Mouse (Mus musculus): ENCODE data around the gene Anapc2. TPM values are rescaled to one million over a fixed set of nuclear protein-coding genes. Genes with fewer than 3 reads are reported as not detected.

Anapc2 gene
- 136 and 140 TPM in 2 replicates for polyA plus RNA-seq (2015; fragmentation: Nextera tagmentation; extraction: Ambion mirVana)

- Histone ChIP-seq H3K27me3 (no peaks in the 10 kb centered on the region), H3K9me3 (no peaks in the 10 kb centered on the region), H3K4me1 (peaks cover 27% of the 10 kb centered on the region), H3K4me2 (peak within 1 kb of the TSS; percentile 88), H3K27ac (peak within 1 kb of the TSS; percentile 91), H3K36me3 (peaks cover 70% of the 10 kb centered on the region), H3K9ac (peak within 1 kb of the TSS; percentile 82), H3K4me3 (peak within 1 kb of the TSS; percentile 91)
- ATAC-seq (ENCODE audit: insufficient number of reproducible peaks, low FRiP score, low TSS enrichment, low read depth): peak; percentile 93
- WGBS: under 1% methylated on average over 55 of the region's 55 CpGs
Observed at GRCm38 (mm10) chr2:25271827-25272511, at the start of gene Anapc2, which contains the start of gene Ssna1. Gene Anapc2 (plus strand): TSS chr2:25272478. Gene Ssna1 (minus strand): TSS chr2:25272438.

DNA sequence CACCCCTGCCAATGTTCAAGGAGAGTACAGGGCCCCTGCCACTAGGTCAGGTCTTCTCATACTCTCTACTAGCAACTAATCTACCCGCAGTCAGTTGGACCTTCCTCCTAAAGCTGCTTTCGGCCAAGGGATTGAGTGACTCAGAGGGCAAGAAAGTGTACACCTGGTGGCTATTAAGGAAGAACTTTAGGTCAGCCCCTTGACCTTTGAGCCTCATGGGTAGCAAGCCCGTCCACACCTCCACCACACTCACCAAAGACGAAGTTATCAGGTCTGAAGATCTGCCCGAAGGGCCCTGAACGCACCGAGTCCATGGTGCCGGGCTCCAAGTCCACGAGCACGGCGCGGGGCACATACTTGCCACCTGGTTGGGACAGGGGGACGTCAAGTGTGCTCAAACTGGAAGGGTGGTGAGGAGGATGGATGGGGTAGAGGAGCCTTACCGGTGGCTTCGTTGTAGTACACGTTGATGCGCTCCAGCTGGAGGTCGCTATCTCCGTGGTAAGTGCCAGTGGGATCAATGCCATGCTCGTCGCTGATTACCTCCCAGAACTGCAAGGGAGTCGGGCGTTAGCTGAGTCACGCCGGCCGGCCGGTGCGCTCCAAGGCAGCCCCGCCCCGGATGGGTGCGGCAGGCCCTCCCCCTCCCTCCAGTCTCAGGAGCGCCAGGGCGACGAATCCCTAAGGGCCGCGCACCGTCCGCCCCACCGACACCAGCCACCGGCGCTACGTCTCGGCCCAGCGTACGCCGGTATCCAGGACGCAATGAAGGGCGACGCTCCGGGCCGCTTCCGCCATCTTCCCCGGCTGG, 48.4 kb upstream of the Anapc2 start:
- peak overlapping the region; percentile 93 for H3K9ac ChIP-seq
- WGBS: under 1% methylated on average over 48 of the region's 53 CpGs
- H3K4me1 ChIP-seq: peaks cover 24% of the 10 kb centered on the region
- H3K4me3 ChIP-seq: peak overlapping the region; percentile 94
- H3K36me3 ChIP-seq: peaks cover 11% of the 10 kb centered on the region
- H3K9me3 ChIP-seq: no peaks in the 10 kb centered on the region
- ATAC-seq (ENCODE audit: insufficient number of reproducible peaks, low FRiP score, low TSS enrichment, low read depth): 0 out of 2 replicates have a peak, but pooled peaks have one; percentile 2
- H3K4me2 ChIP-seq: peak overlapping the region; percentile 86
- H3K27me3 ChIP-seq: no peaks in the 10 kb centered on the region
- peak overlapping the region; percentile 95 for H3K27ac ChIP-seq

GRCm38 (mm10) chr2:25224492-25224765, 47.8 kb upstream of the Anapc2 start, which contains the start of gene Tubb4b:
Gene Tubb4b (minus strand): TSS chr2:25224702.
- no peaks in the 10 kb centered on the region for H3K9me3 ChIP-seq
- no peak for ATAC-seq (ENCODE audit: insufficient number of reproducible peaks, low FRiP score, low TSS enrichment, low read depth)
- H3K4me2 ChIP-seq: peak within 1 kb of the TSS; percentile 86
- peaks cover 27% of the 10 kb centered on the region for H3K4me1 ChIP-seq
- peak within 1 kb of the TSS; percentile 94 for H3K4me3 ChIP-seq
- H3K27ac ChIP-seq: peak within 1 kb of the TSS; percentile 98
- H3K9ac ChIP-seq: peak within 1 kb of the TSS; percentile 93
- H3K36me3 ChIP-seq: peaks cover 11% of the 10 kb centered on the region
- H3K27me3 ChIP-seq: no peaks in the 10 kb centered on the region
- WGBS: 0% methylated on average over 17 of the region's 17 CpGs

GRCm38 (mm10) chr2:25224766-25225752, 47.2 kb upstream of the Anapc2 start:
- Histone ChIP-seq H3K9ac (peak overlapping the region; percentile 44; the same call in 1 of the 2 replicates), H3K36me3 (peaks cover 11% of the 10 kb centered on the region), H3K27ac (peak overlapping the region; percentile 98), H3K4me1 (peaks cover 27% of the 10 kb centered on the region), H3K9me3 (no peaks in the 10 kb centered on the region), H3K27me3 (0 out of 2 replicates have a peak, but pooled peaks cover 6% of the 10 kb centered on the region), H3K4me2 (peak overlapping the region; percentile 41), H3K4me3 (peak overlapping the region; percentile 94)
- ATAC-seq (ENCODE audit: insufficient number of reproducible peaks, low FRiP score, low TSS enrichment, low read depth): peak; percentile 97
- 2% methylated on average over 41 of the region's 41 CpGs for WGBS

DNA sequence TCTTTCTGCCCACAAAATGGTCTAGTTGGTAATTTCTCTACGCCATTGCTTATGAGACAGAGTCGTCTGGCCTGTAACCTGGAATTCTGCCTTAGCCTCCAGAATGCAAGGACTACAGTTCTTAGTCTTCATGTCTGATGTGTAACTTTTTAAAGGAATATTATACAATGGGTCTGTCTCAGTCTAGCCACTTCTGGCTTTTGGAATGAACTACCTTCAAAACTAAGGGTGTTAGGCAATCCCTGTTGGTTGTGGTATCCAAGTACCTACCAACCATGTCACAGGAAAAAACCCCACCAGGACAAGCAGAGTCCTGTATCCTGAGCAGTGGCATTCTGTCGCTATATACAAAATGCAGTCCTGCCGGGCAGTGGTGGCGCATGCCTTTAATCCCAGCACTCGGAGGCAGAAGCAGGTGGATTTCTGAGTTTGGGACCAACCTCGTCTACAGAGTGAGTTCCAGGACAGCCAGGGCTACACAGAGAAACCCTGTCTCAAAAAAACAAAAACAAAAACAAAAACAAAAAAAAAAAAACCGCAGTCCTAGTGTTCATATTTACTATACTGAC, 46.4 kb upstream of the Anapc2 start:
- Histone ChIP-seq H3K27me3 (peaks cover 12% of the 10 kb centered on the region; the same call in 1 of the 2 replicates), H3K4me1 (peaks cover 27% of the 10 kb centered on the region), H3K27ac (peak overlapping the region; percentile 98), H3K9me3 (no peaks in the 10 kb centered on the region), H3K4me3 (peak overlapping the region; percentile 60), H3K4me2 (peak overlapping the region; percentile 41; the same call in 1 of the 2 replicates), H3K36me3 (peaks cover 11% of the 10 kb centered on the region), H3K9ac (no peak overlapping the region)
- WGBS: 72% methylated on average over 8 of the region's 8 CpGs
- ATAC-seq (ENCODE audit: insufficient number of reproducible peaks, low FRiP score, low TSS enrichment, low read depth): no peak

GRCm38 (mm10) chr2:25226864-25227263, 45.4 kb upstream of the Anapc2 start:
- Histone ChIP-seq H3K36me3 (peaks cover 4% of the 10 kb centered on the region), H3K4me2 (0 out of 2 replicates have a peak overlapping the region, but pooled peaks have one; percentile 5), H3K9ac (no peak overlapping the region), H3K27ac (no peak overlapping the region), H3K4me1 (peaks cover 27% of the 10 kb centered on the region), H3K4me3 (no peak overlapping the region), H3K27me3 (peaks cover 22% of the 10 kb centered on the region; the same call in 1 of the 2 replicates), H3K9me3 (no peaks in the 10 kb centered on the region)
- ATAC-seq (ENCODE audit: insufficient number of reproducible peaks, low FRiP score, low TSS enrichment, low read depth): no peak
- WGBS: 71% methylated on average over 5 of the region's 5 CpGs

DNA sequence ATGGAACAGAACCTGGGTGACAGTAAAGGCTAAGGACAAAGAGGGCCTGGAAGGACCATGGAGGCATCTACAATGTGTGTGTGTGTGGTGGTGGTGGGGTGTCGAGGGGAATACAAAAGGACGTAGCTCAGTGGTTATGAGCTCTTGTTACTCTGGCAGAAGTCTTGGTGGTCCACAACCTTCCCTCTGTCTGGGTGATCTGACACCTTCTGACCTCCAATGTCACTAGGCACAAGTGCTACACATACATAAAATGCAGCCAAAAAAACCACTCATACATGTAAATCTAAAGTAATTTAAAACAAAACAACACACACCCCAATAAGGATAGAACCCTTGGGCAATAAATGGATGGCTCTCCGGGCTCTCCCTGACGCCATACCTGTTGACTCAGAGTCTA, 44.9 kb upstream of the Anapc2 start:
- H3K9ac ChIP-seq: no peak overlapping the region
- WGBS: 82% methylated on average over 4 of the region's 4 CpGs

GRCm38 (mm10) chr2:25228431-25228889, 43.8 kb upstream of the Anapc2 start:
- peak overlapping the region; percentile 21 for H3K4me2 ChIP-seq
- peak overlapping the region; percentile 43 for H3K27ac ChIP-seq
- peaks cover 25% of the 10 kb centered on the region; the same call in 1 of the 2 replicates for H3K27me3 ChIP-seq
- ATAC-seq (ENCODE audit: insufficient number of reproducible peaks, low FRiP score, low TSS enrichment, low read depth): no peak
- H3K36me3 ChIP-seq: no peaks in the 10 kb centered on the region
- peaks cover 23% of the 10 kb centered on the region for H3K4me1 ChIP-seq
- no peaks in the 10 kb centered on the region for H3K9me3 ChIP-seq
- no peak overlapping the region for H3K9ac ChIP-seq
- peak overlapping the region; percentile 11; the same call in 1 of the 2 replicates for H3K4me3 ChIP-seq
- 1% methylated on average over 7 of the region's 7 CpGs for WGBS

More for the DNA sequence above, 44.9 kb upstream of the Anapc2 start:
- peaks cover 27% of the 10 kb centered on the region for H3K4me1 ChIP-seq
- H3K36me3 ChIP-seq: no peaks in the 10 kb centered on the region
- no peaks in the 10 kb centered on the region for H3K9me3 ChIP-seq
- peaks cover 22% of the 10 kb centered on the region; the same call in 1 of the 2 replicates for H3K27me3 ChIP-seq
- H3K4me3 ChIP-seq: no peak overlapping the region
- no peak overlapping the region for H3K27ac ChIP-seq
- no peak for ATAC-seq (ENCODE audit: insufficient number of reproducible peaks, low FRiP score, low TSS enrichment, low read depth)
- no peak overlapping the region for H3K4me2 ChIP-seq

GRCm38 (mm10) chr2:25228995-25229530, 43.2 kb upstream of the Anapc2 start:
- Histone ChIP-seq H3K9ac (no peak overlapping the region), H3K4me3 (no peak overlapping the region), H3K36me3 (no peaks in the 10 kb centered on the region), H3K4me1 (peaks cover 19% of the 10 kb centered on the region), H3K27me3 (peaks cover 29% of the 10 kb centered on the region; the same call in 1 of the 2 replicates), H3K27ac (no peak overlapping the region), H3K4me2 (peak overlapping the region; percentile 21; the same call in 1 of the 2 replicates), H3K9me3 (no peaks in the 10 kb centered on the region)
- no peak for ATAC-seq (ENCODE audit: insufficient number of reproducible peaks, low FRiP score, low TSS enrichment, low read depth)
- WGBS: 64% methylated on average over 6 of the region's 6 CpGs

DNA sequence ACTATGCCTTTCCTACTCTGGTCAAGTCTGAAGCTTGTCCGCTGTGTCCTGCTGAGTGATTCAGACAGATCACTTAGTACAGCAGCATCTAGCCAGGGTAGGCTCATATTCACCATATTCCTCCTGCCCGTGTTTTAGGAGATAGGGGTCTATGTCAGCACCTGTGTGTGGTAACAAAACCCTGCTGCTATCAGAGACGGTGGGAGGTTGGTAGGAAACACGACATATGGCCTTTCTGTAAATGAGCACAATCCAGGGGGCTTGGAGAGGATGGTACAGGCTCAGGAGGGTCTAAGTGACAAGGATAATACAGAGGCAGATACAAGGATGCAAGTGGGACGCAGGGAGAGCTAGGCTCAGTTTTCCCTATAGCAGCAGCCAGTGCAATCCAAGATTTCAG, 42.7 kb upstream of the Anapc2 start:
- Histone ChIP-seq H3K36me3 (no peaks in the 10 kb centered on the region), H3K9me3 (no peaks in the 10 kb centered on the region), H3K4me2 (no peak overlapping the region), H3K9ac (no peak overlapping the region), H3K4me3 (no peak overlapping the region), H3K27ac (no peak overlapping the region), H3K4me1 (peaks cover 19% of the 10 kb centered on the region), H3K27me3 (peaks cover 33% of the 10 kb centered on the region; the same call in 1 of the 2 replicates)
- no peak for ATAC-seq (ENCODE audit: insufficient number of reproducible peaks, low FRiP score, low TSS enrichment, low read depth)
- 77% methylated on average over 5 of the region's 5 CpGs for WGBS
